Mouse (Mus musculus): ENCODE measurements at regions not wholly inside any gene's neighbourhood (a gene's known extent, or its start where the extent isn't known, plus 50 kb on each side); places are given as distances from the start of the nearest gene placed in this dataset.

DNA sequence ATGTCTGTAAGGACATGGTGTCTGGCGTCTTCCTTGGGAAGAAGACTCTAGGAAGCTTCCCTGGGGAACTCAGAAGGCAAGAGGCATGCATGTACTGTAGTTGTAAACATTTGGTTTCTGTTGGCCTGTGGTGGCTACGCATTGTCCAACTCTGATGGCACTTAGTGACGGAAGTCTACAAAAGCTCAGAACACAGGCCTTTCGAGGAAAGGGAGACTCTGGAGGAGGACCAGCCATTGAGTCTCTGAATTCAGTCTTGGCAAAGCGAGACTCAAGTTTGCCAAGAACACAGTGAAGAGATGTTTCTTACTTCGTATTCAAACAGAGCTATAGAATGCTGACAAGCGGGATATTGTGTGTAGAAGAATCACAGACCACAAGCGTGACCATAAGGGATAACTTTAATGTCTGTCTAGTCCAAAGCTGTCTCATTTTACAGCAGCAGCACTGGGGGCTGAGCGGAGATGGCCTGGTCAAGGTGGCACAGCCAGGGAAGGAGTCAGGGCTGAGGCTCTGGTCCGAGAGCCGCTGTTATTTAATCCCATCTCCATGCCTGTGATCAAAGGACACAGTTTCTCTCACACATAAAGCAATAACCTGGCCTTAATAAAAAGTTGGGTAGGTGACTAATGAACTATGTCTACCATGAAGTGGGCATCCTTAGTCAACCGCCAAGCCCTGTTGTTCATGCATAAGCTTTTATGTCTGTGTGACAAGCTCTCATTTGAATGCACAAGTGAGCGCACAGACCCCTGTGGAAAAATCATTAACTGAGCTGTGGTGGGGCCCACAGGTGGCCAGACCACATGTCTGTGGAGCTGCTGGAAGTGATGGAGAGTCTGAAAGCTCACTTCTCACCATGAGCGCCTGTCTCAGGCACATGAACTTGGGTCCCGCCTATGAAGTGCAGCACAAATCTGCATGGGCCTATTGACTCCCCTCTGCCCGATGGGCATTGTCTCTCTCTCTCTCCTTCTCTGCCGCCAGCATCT is 239.4 kb upstream of the Sall1 start:
- TF ChIP-seq CTCF (IDR thresholded peaks at IDR 0.05; ENCODE audit: extremely low read depth, insufficient read depth, insufficient read length, insufficient replicate concordance) (no peak), POLR2A (IDR thresholded peaks at IDR 0.05; ENCODE audit: low read depth, low read length) (no peak)
